Mouse (Mus musculus) v-Abl transformed pro-B cells (cell line): ENCODE data around the gene 1700014D04Rik.

Source experiments
- in situ Hi-C, 2 experiments: fragments of 400-800 bp; cut with MboI; formaldehyde crosslinking; loops; one replicate each; pipeline ENCODE4 v1.15.1; 2025; ENCODE audit not compliant: unreplicated experiment in 2 of 2

Gene 1700014D04Rik

GRCm38 (mm10) chr13:59746711-59747110 lies at the start of gene 1700014D04Rik:
TSS of gene 1700014D04Rik (minus strand) at chr13:59746752.
- in situ Hi-C loops: loop anchor here (25.0 kb wide), 2 partner anchors 716 to 991 kb away; no protein-coding TSS in a partner anchor

- in situ Hi-C loops: loop anchor here in 1 of 2 experiments (25.0 kb wide), 1 partner anchor 1634 kb away; the partner anchor contains the start of gene Idnk
These were observed 49.4 kb upstream of the 1700014D04Rik start for GRCm38 (mm10) chr13:59795807-59796465.

- in situ Hi-C loops: loop anchor here in 1 of 2 experiments (25.0 kb wide), 1 partner anchor 1632 kb away; the partner anchor contains the start of gene Idnk
These were observed 48.2 kb upstream of the 1700014D04Rik start for GRCm38 (mm10) chr13:59794786-59795185.

- in situ Hi-C loops: loop anchor here in 1 of 2 experiments (25.0 kb wide), 1 partner anchor 1620 kb away; the partner anchor contains the start of gene Idnk
These were observed 35.6 kb upstream of the 1700014D04Rik start, which contains the start of gene Gm49354 for GRCm38 (mm10) chr13:59782145-59782544. TSS of gene Gm49354 (minus strand) at chr13:59782245.

- in situ Hi-C loops: loop anchor here in 1 of 2 experiments (5.0 to 25.0 kb wide), 2 partner anchors 32 to 1618 kb away; partner anchors contain the start of gene Idnk
These were observed 33.3 kb upstream of the 1700014D04Rik start for GRCm38 (mm10) chr13:59779744-59780264.

GRCm38 (mm10) chr13:59779213-59779612 lies 32.7 kb upstream of the 1700014D04Rik start:
- in situ Hi-C loops: loop anchor here in 1 of 2 experiments (5.0 to 25.0 kb wide), 2 partner anchors 33 to 1617 kb away; partner anchors contain the start of gene Idnk

GRCm38 (mm10) chr13:59775168-59775567 lies 28.6 kb upstream of the 1700014D04Rik start:
- in situ Hi-C loops: loop anchor here in 1 of 2 experiments (5.0 to 25.0 kb wide), 2 partner anchors 37 to 1613 kb away; partner anchors contain the start of gene Idnk

- in situ Hi-C loops: no loop called here
These were observed 24.7 kb upstream of the 1700014D04Rik start for GRCm38 (mm10) chr13:59771257-59771656.

- in situ Hi-C loops: no loop called here
These were observed 24.3 kb upstream of the 1700014D04Rik start for GRCm38 (mm10) chr13:59770847-59771246.

GRCm38 (mm10) chr13:59770164-59770562 lies 23.6 kb upstream of the 1700014D04Rik start:
- in situ Hi-C loops: no loop called here

- in situ Hi-C loops: no loop called here
These were observed 23.0 kb upstream of the 1700014D04Rik start, which contains the start of gene Isca1 for GRCm38 (mm10) chr13:59769296-59770163. TSS of gene Isca1 (minus strand) at chr13:59769810.

- in situ Hi-C loops: no loop called here
These were observed 22.0 kb upstream of the 1700014D04Rik start for GRCm38 (mm10) chr13:59768531-59768930.

- in situ Hi-C loops: no loop called here
These were observed 20.4 kb upstream of the 1700014D04Rik start for GRCm38 (mm10) chr13:59766786-59767515.

- in situ Hi-C loops: no loop called here
These were observed 16.2 kb upstream of the 1700014D04Rik start for GRCm38 (mm10) chr13:59762791-59763190.

GRCm38 (mm10) chr13:59756906-59757305 lies 10.4 kb upstream of the 1700014D04Rik start:
- in situ Hi-C loops: no loop called here

GRCm38 (mm10) chr13:59750310-59750709 lies 3.8 kb upstream of the 1700014D04Rik start:
- in situ Hi-C loops: no loop called here

- in situ Hi-C loops: loop anchor here (25.0 kb wide), 2 partner anchors 716 to 991 kb away; no protein-coding TSS in a partner anchor
These were observed 388 bp downstream of the 1700014D04Rik start for GRCm38 (mm10) chr13:59746164-59746563.

- in situ Hi-C loops: loop anchor here (25.0 kb wide), 2 partner anchors 717 to 992 kb away; no protein-coding TSS in a partner anchor
These were observed 1.1 kb downstream of the 1700014D04Rik start for GRCm38 (mm10) chr13:59745462-59745861.

- in situ Hi-C loops: loop anchor here (25.0 kb wide), 2 partner anchors 721 to 996 kb away; no protein-coding TSS in a partner anchor
These were observed 4.9 kb downstream of the 1700014D04Rik start for GRCm38 (mm10) chr13:59741697-59742096.
